Mouse (Mus musculus) G1E (cell line): ENCODE measurements around the gene Cyp1b1.

Experiments used
- CTCF ChIP-seq: IDR thresholded peaks from 2 replicates; pipeline ENCODE4 v1.5.1; 2012; ENCODE audit warnings: low read depth, low read length, inconsistent platforms, mixed read lengths
- GATA1 ChIP-seq: IDR thresholded peaks from 2 replicates; pipeline ENCODE4 v1.6.1; 2012; ENCODE audit warnings: borderline replicate concordance, low read length, inconsistent platforms, mixed read lengths
- POLR2AphosphoS5 ChIP-seq: IDR thresholded peaks from 2 replicates; pipeline ENCODE4 v1.6.1; 2012; ENCODE audit warnings: low read depth, low read length, inconsistent platforms; ENCODE audit not compliant: insufficient replicate concordance
- TAL1 ChIP-seq: conservative IDR thresholded peaks from 2 replicates; pipeline ENCODE4 v1.6.1; 2012; ENCODE audit warnings: low read depth, low read length, inconsistent platforms, mixed read lengths

DNA sequence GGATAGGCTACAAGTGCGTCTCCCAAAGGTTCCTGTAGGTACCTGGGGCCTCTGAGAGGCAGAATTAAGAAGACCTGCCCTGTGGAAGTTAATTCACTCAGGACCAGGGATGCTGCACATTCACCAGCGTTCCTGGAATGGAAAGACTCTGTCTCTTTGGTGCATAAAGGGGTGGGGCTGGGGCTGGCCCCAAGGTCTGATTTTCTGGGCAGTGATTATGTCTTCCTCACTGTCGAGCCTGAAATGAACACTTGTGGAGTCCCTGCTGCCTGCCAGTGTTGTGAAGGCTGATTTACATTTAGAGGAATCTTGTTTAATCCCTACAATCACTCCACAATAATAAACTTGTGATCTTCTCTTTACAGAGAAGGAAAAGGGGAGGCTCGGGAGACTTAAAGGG lies 18.2 kb upstream of the Cyp1b1 start:
- no peak for TF ChIP-seq CTCF
- TF ChIP-seq GATA1 = no peak
- no peak for TF ChIP-seq POLR2AphosphoS5
- TF ChIP-seq TAL1 = no peak
